Mouse (Mus musculus): ENCODE results near the gene Eras. TPM values are rescaled to one million over a fixed set of nuclear protein-coding genes. Genes with fewer than 3 reads are reported as not detected.

Eras gene
- polyA plus RNA-seq, 1 experiment: not detected

- TF ChIP-seq CEBPB (IDR thresholded peaks at IDR 0.05; ENCODE audit: low read depth): no peak
- no peak for TF ChIP-seq CTCF (IDR thresholded peaks at IDR 0.05; ENCODE audit: control insufficient read depth, insufficient read depth, insufficient read length)
- TF ChIP-seq FOSL1 (IDR thresholded peaks at IDR 0.05; ENCODE audit: insufficient read depth, low read length, poor library complexity, severe bottlenecking): no peak
- TF ChIP-seq MYOD1 (IDR thresholded peaks at IDR 0.05; ENCODE audit: control insufficient read depth, insufficient read length, low read depth): no peak
- no peak for TF ChIP-seq USF1 (IDR thresholded peaks at IDR 0.05; ENCODE audit: low read depth)
- no peak for TF ChIP-seq MAX (IDR thresholded peaks at IDR 0.05)
- TF ChIP-seq MYOG (IDR thresholded peaks at IDR 0.05; ENCODE audit: control insufficient read depth, extremely low read depth, insufficient read length): no peak
Measured at GRCm38 (mm10) chrX:7967596-7968201, 39.3 kb upstream of the Eras start.

GRCm38 (mm10) chrX:7966161-7966560 lies 37.8 kb upstream of the Eras start:
- no peak overlapping the region for H3K4me3 ChIP-seq (ENCODE audit: insufficient read depth, poor library complexity, severe bottlenecking)
- no peak for TF ChIP-seq CEBPB (IDR thresholded peaks at IDR 0.05; ENCODE audit: low read depth)
- TF ChIP-seq MAX (IDR thresholded peaks at IDR 0.05): no peak
- TF ChIP-seq FOSL1 (IDR thresholded peaks at IDR 0.05; ENCODE audit: insufficient read depth, low read length, poor library complexity, severe bottlenecking): no peak
- TF ChIP-seq CTCF (IDR thresholded peaks at IDR 0.05; ENCODE audit: control insufficient read depth, insufficient read depth, insufficient read length): no peak
- no peak for TF ChIP-seq MYOG (IDR thresholded peaks at IDR 0.05; ENCODE audit: control insufficient read depth, extremely low read depth, insufficient read length)
- no peak for TF ChIP-seq MYOD1 (IDR thresholded peaks at IDR 0.05; ENCODE audit: control insufficient read depth, insufficient read length, low read depth)
- no peak for TF ChIP-seq USF1 (IDR thresholded peaks at IDR 0.05; ENCODE audit: low read depth)
- no peaks in the 10 kb centered on the region for H3K79me2 ChIP-seq (ENCODE audit: control insufficient read depth, insufficient read depth)
- no peak overlapping the region for H3ac ChIP-seq (ENCODE audit: control insufficient read depth, insufficient read length, low read depth)
- H3K27me3 ChIP-seq (ENCODE audit: control insufficient read depth, insufficient read depth, insufficient read length): no peaks in the 10 kb centered on the region
- H3K79me3 ChIP-seq (ENCODE audit: low read depth): no peaks in the 10 kb centered on the region
- H3K36me3 ChIP-seq (ENCODE audit: control insufficient read depth, insufficient read depth): no peaks in the 10 kb centered on the region

More at GRCm38 (mm10) chrX:7967596-7968201, 39.3 kb upstream of the Eras start:
- H3K4me3 ChIP-seq (ENCODE audit: insufficient read depth, poor library complexity, severe bottlenecking): no peak overlapping the region
- H3ac ChIP-seq (ENCODE audit: control insufficient read depth, insufficient read length, low read depth): no peak overlapping the region
- H3K79me3 ChIP-seq (ENCODE audit: low read depth): no peaks in the 10 kb centered on the region
- H3K27me3 ChIP-seq (ENCODE audit: control insufficient read depth, insufficient read depth, insufficient read length): no peaks in the 10 kb centered on the region
- H3K79me2 ChIP-seq (ENCODE audit: control insufficient read depth, insufficient read depth): no peaks in the 10 kb centered on the region
- H3K36me3 ChIP-seq (ENCODE audit: control insufficient read depth, insufficient read depth): no peaks in the 10 kb centered on the region

- Histone ChIP-seq H3K4me3 (ENCODE audit: insufficient read depth, poor library complexity, severe bottlenecking) (no peak overlapping the region), H3K79me2 (ENCODE audit: control insufficient read depth, insufficient read depth) (no peaks in the 10 kb centered on the region), H3ac (ENCODE audit: control insufficient read depth, insufficient read length, low read depth) (no peak overlapping the region), H3K36me3 (ENCODE audit: control insufficient read depth, insufficient read depth) (no peaks in the 10 kb centered on the region), H3K79me3 (ENCODE audit: low read depth) (no peaks in the 10 kb centered on the region), H3K27me3 (ENCODE audit: control insufficient read depth, insufficient read depth, insufficient read length) (no peaks in the 10 kb centered on the region)
- no peak for TF ChIP-seq MYOG (IDR thresholded peaks at IDR 0.05; ENCODE audit: control insufficient read depth, extremely low read depth, insufficient read length)
- TF ChIP-seq MAX (IDR thresholded peaks at IDR 0.05): no peak
- TF ChIP-seq CEBPB (IDR thresholded peaks at IDR 0.05; ENCODE audit: low read depth): no peak
- TF ChIP-seq USF1 (IDR thresholded peaks at IDR 0.05; ENCODE audit: low read depth): no peak
- no peak for TF ChIP-seq FOSL1 (IDR thresholded peaks at IDR 0.05; ENCODE audit: insufficient read depth, low read length, poor library complexity, severe bottlenecking)
- TF ChIP-seq MYOD1 (IDR thresholded peaks at IDR 0.05; ENCODE audit: control insufficient read depth, insufficient read length, low read depth): no peak
- no peak for TF ChIP-seq CTCF (IDR thresholded peaks at IDR 0.05; ENCODE audit: control insufficient read depth, insufficient read depth, insufficient read length)
Measured at GRCm38 (mm10) chrX:7963829-7964626, 35.6 kb upstream of the Eras start.

GRCm38 (mm10) chrX:7958868-7959267 lies 30.5 kb upstream of the Eras start:
- Histone ChIP-seq H3ac (ENCODE audit: control insufficient read depth, insufficient read length, low read depth) (no peak overlapping the region), H3K4me3 (ENCODE audit: insufficient read depth, poor library complexity, severe bottlenecking) (no peak overlapping the region), H3K79me3 (ENCODE audit: low read depth) (no peaks in the 10 kb centered on the region), H3K27me3 (ENCODE audit: control insufficient read depth, insufficient read depth, insufficient read length) (no peaks in the 10 kb centered on the region), H3K36me3 (ENCODE audit: control insufficient read depth, insufficient read depth) (no peaks in the 10 kb centered on the region), H3K79me2 (ENCODE audit: control insufficient read depth, insufficient read depth) (no peaks in the 10 kb centered on the region)
- no peak for TF ChIP-seq FOSL1 (IDR thresholded peaks at IDR 0.05; ENCODE audit: insufficient read depth, low read length, poor library complexity, severe bottlenecking)

- TF ChIP-seq FOSL1 (IDR thresholded peaks at IDR 0.05; ENCODE audit: insufficient read depth, low read length, poor library complexity, severe bottlenecking) (no peak), USF1 (IDR thresholded peaks at IDR 0.05; ENCODE audit: low read depth) (no peak), CEBPB (IDR thresholded peaks at IDR 0.05; ENCODE audit: low read depth) (no peak), MYOG (IDR thresholded peaks at IDR 0.05; ENCODE audit: control insufficient read depth, extremely low read depth, insufficient read length) (no peak), CTCF (IDR thresholded peaks at IDR 0.05; ENCODE audit: control insufficient read depth, insufficient read depth, insufficient read length) (no peak), MAX (IDR thresholded peaks at IDR 0.05) (no peak), MYOD1 (IDR thresholded peaks at IDR 0.05; ENCODE audit: control insufficient read depth, insufficient read length, low read depth) (no peak)
- Histone ChIP-seq H3K79me3 (ENCODE audit: low read depth) (no peaks in the 10 kb centered on the region), H3K27me3 (ENCODE audit: control insufficient read depth, insufficient read depth, insufficient read length) (no peaks in the 10 kb centered on the region), H3K79me2 (ENCODE audit: control insufficient read depth, insufficient read depth) (no peaks in the 10 kb centered on the region), H3K4me3 (ENCODE audit: insufficient read depth, poor library complexity, severe bottlenecking) (no peak overlapping the region), H3K36me3 (ENCODE audit: control insufficient read depth, insufficient read depth) (no peaks in the 10 kb centered on the region), H3ac (ENCODE audit: control insufficient read depth, insufficient read length, low read depth) (no peak overlapping the region)
Measured at GRCm38 (mm10) chrX:7950091-7950490, 21.7 kb upstream of the Eras start.
